19 mouse cellular contexts compared by ENCODE assay signal in genomic region chr13:53902831-53903230, GRCm38 (mm10).
DNase-seq lines count a peak whose midpoint lies in the region; ATAC-seq lines count a peak whose summit lies in the region.
"Had no signal": no experiment of that assay in that cellular context is flagged by ENCODE, and none has a peak within 500 bp of the region (broad histone marks: within the 10 kb centered on the region; RNA-seq: fewer than 3 reads in every experiment).

No protein-coding gene starts in this region.

- H3K4me2 ChIP-seq in midbrain, embryonic 11.5 days = no peak overlapping the region
- H3K4me2 ChIP-seq in midbrain, embryonic 14.5 days (ENCODE audit: low read length) = no peak overlapping the region
- H3K4me2 ChIP-seq: embryonic facial prominence, embryonic 13.5 days; embryonic facial prominence, embryonic 15.5 days had no signal

- peak; percentile 62 for DNase-seq in heart, embryonic 10.5 days (ENCODE audit: low spot score)
- DNase-seq in heart, adult 9 months (ENCODE audit: low spot score in 2 of 2) = no peak
- DNase-seq in midbrain, embryonic 11.5 days (ENCODE audit: low spot score, missing footprints) = peak; percentile 83
- no peak for DNase-seq in midbrain, embryonic 14.5 days
- DNase-seq: adrenal gland, adult 2 months; adrenal gland, postnatal 10 days; adrenal gland, postnatal 25 days; cerebellum, adult 11 months; cerebellum, adult 18-20 months; cerebellum, adult 8-10 months; cerebellum, adult 9-11 months; cerebellum, postnatal 14 days; cerebellum, postnatal 36 days; embryo, embryonic 11 days had no signal

- no peak overlapping the region for H3K4me3 ChIP-seq in heart, embryonic 10.5 days
- no peak overlapping the region for H3K4me3 ChIP-seq in midbrain, embryonic 11.5 days (ENCODE audit: low read depth, low read length)
- H3K4me3 ChIP-seq in midbrain, embryonic 14.5 days (replicated peaks; ENCODE audit: low read depth, low read length) = no peak overlapping the region
- H3K4me3 ChIP-seq: embryonic facial prominence, embryonic 13.5 days; embryonic facial prominence, embryonic 15.5 days; erythroblast, embryonic 14.5 days; forebrain, embryonic 10.5 days; forebrain, embryonic 12.5 days had no signal

- 88% methylated on average over 2 of the region's 2 CpGs for WGBS in heart, embryonic 10.5 days
- 73% methylated on average over 2 of the region's 2 CpGs for WGBS in midbrain, embryonic 11.5 days
- WGBS in midbrain, embryonic 14.5 days = 60% methylated on average over 2 of the region's 2 CpGs

- peaks cover 28% of the 10 kb centered on the region for H3K4me1 ChIP-seq in heart, embryonic 10.5 days
- peaks cover 7% of the 10 kb centered on the region for H3K4me1 ChIP-seq in midbrain, embryonic 11.5 days (ENCODE audit: control insufficient read depth, insufficient read depth, low read length)
- peaks cover 4% of the 10 kb centered on the region; the same call in 1 of the 2 replicates for H3K4me1 ChIP-seq in midbrain, embryonic 14.5 days (ENCODE audit: control insufficient read depth, insufficient read depth, low read length)
- H3K4me1 ChIP-seq: embryonic facial prominence, embryonic 13.5 days had no signal

- no peaks in the 10 kb centered on the region for H3K36me3 ChIP-seq in heart, embryonic 10.5 days
- no peaks in the 10 kb centered on the region for H3K36me3 ChIP-seq in midbrain, embryonic 11.5 days (ENCODE audit: control insufficient read depth, insufficient read depth, low read length)
- no peaks in the 10 kb centered on the region for H3K36me3 ChIP-seq in midbrain, embryonic 14.5 days (ENCODE audit: control insufficient read depth, insufficient read depth, low read length)
- H3K36me3 ChIP-seq: embryonic facial prominence, embryonic 13.5 days; embryonic facial prominence, embryonic 15.5 days; forebrain, embryonic 10.5 days; forebrain, embryonic 12.5 days had no signal

- no peaks in the 10 kb centered on the region for H3K9me3 ChIP-seq in heart, embryonic 10.5 days
- no peaks in the 10 kb centered on the region for H3K9me3 ChIP-seq in midbrain, embryonic 11.5 days (ENCODE audit: control insufficient read depth, low read length)
- H3K9me3 ChIP-seq in midbrain, embryonic 14.5 days (ENCODE audit: control insufficient read depth, low read length) = no peaks in the 10 kb centered on the region
- H3K9me3 ChIP-seq: embryonic facial prominence, embryonic 13.5 days; embryonic facial prominence, embryonic 15.5 days had no signal

- no peak overlapping the region for H3K27ac ChIP-seq in heart, embryonic 10.5 days
- H3K27ac ChIP-seq in midbrain, embryonic 11.5 days (ENCODE audit: low read depth, low read length) = no peak overlapping the region
- no peak overlapping the region for H3K27ac ChIP-seq in midbrain, embryonic 14.5 days (replicated peaks; ENCODE audit: low read depth, low read length)
- H3K27ac ChIP-seq: embryonic facial prominence, embryonic 13.5 days; embryonic facial prominence, embryonic 15.5 days; forebrain, embryonic 10.5 days had no signal

- no peak overlapping the region for H3K9ac ChIP-seq in midbrain, embryonic 11.5 days (ENCODE audit: low read length)
- no peak overlapping the region for H3K9ac ChIP-seq in midbrain, embryonic 14.5 days (replicated peaks; ENCODE audit: low read length)
- H3K9ac ChIP-seq: embryonic facial prominence, embryonic 13.5 days; embryonic facial prominence, embryonic 15.5 days; forebrain, embryonic 12.5 days had no signal

- ATAC-seq in midbrain, embryonic 11.5 days (ENCODE audit: low FRiP score) = no peak
- ATAC-seq in midbrain, embryonic 14.5 days (ENCODE audit: low FRiP score, low TSS enrichment) = no peak

- no peaks in the 10 kb centered on the region for H3K27me3 ChIP-seq in heart, embryonic 10.5 days (ENCODE audit: insufficient read depth, poor library complexity, severe bottlenecking)
- no peaks in the 10 kb centered on the region for H3K27me3 ChIP-seq in midbrain, embryonic 11.5 days (ENCODE audit: control insufficient read depth, insufficient read depth, low read length)
- no peaks in the 10 kb centered on the region for H3K27me3 ChIP-seq in midbrain, embryonic 14.5 days (ENCODE audit: control insufficient read depth, insufficient read depth, low read length)
- H3K27me3 ChIP-seq: embryonic facial prominence, embryonic 13.5 days; embryonic facial prominence, embryonic 15.5 days; forebrain, embryonic 12.5 days had no signal

Comparison
In these comparisons a context has a peak if more than half of its experiments do, and no peak if none do; other contexts are left out.
1. DNase-seq: peak in heart, embryonic 10.5 days (single experiment) and midbrain, embryonic 11.5 days (single experiment); none in heart, adult 9 months (0 of 2) and midbrain, embryonic 14.5 days (single experiment).